ENCODE assay signal across 20 mouse cellular contexts in the genomic region with DNA sequence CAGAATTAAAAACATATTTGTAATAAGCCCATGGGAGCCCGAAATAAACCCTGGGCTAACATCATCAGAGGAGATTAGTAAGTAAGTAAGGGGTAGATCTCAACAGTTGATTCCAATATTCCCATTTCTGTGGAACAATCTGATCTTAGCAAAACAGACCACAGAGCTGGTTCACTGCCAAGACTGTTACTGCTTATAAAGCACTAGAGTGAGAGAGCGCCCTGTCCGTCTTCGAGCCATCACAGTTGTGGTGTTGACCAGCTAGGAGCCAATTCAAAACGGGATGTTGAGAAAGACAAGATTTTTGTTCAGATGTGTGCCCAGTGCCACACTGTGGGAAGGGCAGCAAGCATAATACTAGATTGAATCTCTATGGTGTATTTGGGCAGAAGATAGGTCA. TPM values are rescaled to one million over a fixed set of nuclear protein-coding genes. Genes with fewer than 3 reads are reported as not detected.
DNase-seq lines count a peak whose midpoint lies in the region; ATAC-seq and TF ChIP-seq lines count a peak whose summit lies in the region.
"Had no signal": no experiment of that assay in that cellular context is flagged by ENCODE, and none has a peak within 500 bp of the region (broad histone marks: within the 10 kb centered on the region; RNA-seq: fewer than 3 reads in every experiment).

No protein-coding gene starts in this region.

- peaks cover 85% of the 10 kb centered on the region for H3K36me3 ChIP-seq in kidney, embryonic 14.5 days (ENCODE audit: control insufficient read depth, insufficient read depth, low read length)
- peaks cover 92% of the 10 kb centered on the region for H3K36me3 ChIP-seq in limb, embryonic 14.5 days (ENCODE audit: control insufficient read depth, insufficient read depth, low read length)
- peaks cover 100% of the 10 kb centered on the region for H3K36me3 ChIP-seq in limb, embryonic 10.5 days

- no peaks in the 10 kb centered on the region for H3K27me3 ChIP-seq in kidney, embryonic 14.5 days (ENCODE audit: control insufficient read depth, insufficient read depth, low read length)
- H3K27me3 ChIP-seq in limb, embryonic 14.5 days (ENCODE audit: control insufficient read depth, insufficient read depth, low read length): no peaks in the 10 kb centered on the region
- H3K27me3 ChIP-seq in limb, embryonic 10.5 days (ENCODE audit: low read depth, poor library complexity, severe bottlenecking): no peaks in the 10 kb centered on the region
- H3K27me3 ChIP-seq: embryonic facial prominence, embryonic 15.5 days; heart, embryonic 13.5 days; midbrain, embryonic 13.5 days had no signal

- no peak overlapping the region for H3K27ac ChIP-seq in kidney, embryonic 14.5 days (ENCODE audit: low read depth, low read length)
- no peak overlapping the region for H3K27ac ChIP-seq in limb, embryonic 14.5 days (replicated peaks; ENCODE audit: low read depth, low read length)
- no peak overlapping the region for H3K27ac ChIP-seq in limb, embryonic 10.5 days
- H3K27ac ChIP-seq: embryonic facial prominence, embryonic 15.5 days; forebrain, embryonic 10.5 days; heart, embryonic 13.5 days; midbrain, embryonic 13.5 days had no signal

- no peaks in the 10 kb centered on the region for H3K4me1 ChIP-seq in kidney, embryonic 14.5 days (ENCODE audit: control insufficient read depth, insufficient read depth, low read length)
- H3K4me1 ChIP-seq in limb, embryonic 14.5 days (ENCODE audit: control insufficient read depth, insufficient read depth, low read length): no peaks in the 10 kb centered on the region
- no peaks in the 10 kb centered on the region for H3K4me1 ChIP-seq in limb, embryonic 10.5 days
- H3K4me1 ChIP-seq: embryonic facial prominence, embryonic 15.5 days; forebrain, embryonic 10.5 days; heart, embryonic 13.5 days; midbrain, embryonic 13.5 days had no signal

- peak; percentile 20 to 32 for DNase-seq in cerebellum, postnatal 10 days
- DNase-seq in cerebellum, postnatal 4 days (ENCODE audit: low spot score in 2 of 2): no peak
- DNase-seq in kidney, adult 9 months: peak; percentile 20
- DNase-seq in limb, embryonic 14.5 days (ENCODE audit: low spot score): peak; percentile 34
- DNase-seq in limb, embryonic 10.5 days (ENCODE audit: low spot score): no peak
- DNase-seq in skeletal muscle tissue, adult 2 months (ENCODE audit: low read depth, low spot score): peak; percentile 53
- DNase-seq: adrenal gland, postnatal 25 days; heart, postnatal 4 days; lung, adult 2 months; retina, postnatal 1 day; right cerebral cortex, postnatal 4 days; thymus, postnatal 25 days had no signal

- no peak overlapping the region for H3K9ac ChIP-seq in kidney, embryonic 14.5 days (ENCODE audit: low read depth, low read length)
- no peak overlapping the region for H3K9ac ChIP-seq in limb, embryonic 14.5 days (ENCODE audit: low read depth, low read length, severe bottlenecking)
- H3K9ac ChIP-seq: embryonic facial prominence, embryonic 15.5 days; heart, embryonic 13.5 days; midbrain, embryonic 13.5 days had no signal

- no peak for TF ChIP-seq POLR2A in limb, embryonic 14.5 days (IDR thresholded peaks at IDR 0.05; ENCODE audit: borderline replicate concordance, extremely low read depth, insufficient read depth, insufficient read length)

- 93% methylated on average over 5 of the region's 5 CpGs for WGBS in kidney, embryonic 14.5 days
- 74% methylated on average over 5 of the region's 5 CpGs for WGBS in limb, embryonic 14.5 days
- WGBS in limb, embryonic 10.5 days: 93% methylated on average over 5 of the region's 5 CpGs

- H3K4me3 ChIP-seq in kidney, embryonic 14.5 days (ENCODE audit: low read length): no peak overlapping the region
- H3K4me3 ChIP-seq in limb, embryonic 14.5 days (replicated peaks; ENCODE audit: low read length): no peak overlapping the region
- no peak overlapping the region for H3K4me3 ChIP-seq in limb, embryonic 10.5 days
- H3K4me3 ChIP-seq: embryonic facial prominence, embryonic 15.5 days; forebrain, embryonic 10.5 days; heart, embryonic 13.5 days; midbrain, embryonic 13.5 days had no signal

- no peak for ATAC-seq in kidney, embryonic 14.5 days (ENCODE audit: low FRiP score, low TSS enrichment)
- ATAC-seq in limb, embryonic 14.5 days (ENCODE audit: low FRiP score, low read depth): no peak
- ATAC-seq: hindbrain, embryonic 16.5 days; intestine, postnatal 0 days; midbrain, embryonic 13.5 days had no signal

- H3K9me3 ChIP-seq in kidney, embryonic 14.5 days (ENCODE audit: control insufficient read depth, low read length): no peaks in the 10 kb centered on the region
- H3K9me3 ChIP-seq in limb, embryonic 14.5 days (ENCODE audit: control insufficient read depth, low read length): no peaks in the 10 kb centered on the region
- no peaks in the 10 kb centered on the region for H3K9me3 ChIP-seq in limb, embryonic 10.5 days (replicated peaks)
- H3K9me3 ChIP-seq: embryonic facial prominence, embryonic 15.5 days; forebrain, embryonic 10.5 days; heart, embryonic 13.5 days; midbrain, embryonic 13.5 days had no signal

- no peak overlapping the region for H3K4me2 ChIP-seq in kidney, embryonic 14.5 days (replicated peaks; ENCODE audit: low read depth, low read length)
- no peak overlapping the region for H3K4me2 ChIP-seq in limb, embryonic 14.5 days (replicated peaks; ENCODE audit: low read depth, low read length, severe bottlenecking)
- H3K4me2 ChIP-seq: embryonic facial prominence, embryonic 15.5 days; heart, embryonic 13.5 days; liver, embryonic 11.5 days; midbrain, embryonic 13.5 days had no signal

RNA-seq across cellular contexts. Expression of gene Ttc19, which starts 49.9 kb away (rescaled TPM):
- 18.4 and 19.6 TPM in 2 replicates for polyA plus RNA-seq in kidney, embryonic 14.5 days (2014; fragmentation: Nextera tagmentation; extraction: Ambion mirVana)
- 16.7 and 17.2 TPM in 2 replicates for polyA plus RNA-seq in limb, embryonic 14.5 days (2012; rRNA removed)
- 16.7 and 18.8 TPM in 2 replicates for polyA plus RNA-seq in limb, embryonic 14.5 days (2014; fragmentation: Nextera tagmentation; extraction: Ambion mirVana)
- 17.4 and 18.8 TPM in 2 replicates for polyA plus RNA-seq in limb, embryonic 10.5 days (2016; fragmentation: Nextera tagmentation; extraction: Ambion mirVana)

RNA-seq across cellular contexts. Expression of gene Zswim7, which starts 50.0 kb away (rescaled TPM):
- polyA plus RNA-seq in kidney, embryonic 14.5 days (2014; fragmentation: Nextera tagmentation; extraction: Ambion mirVana): 24.0 and 30.5 TPM in 2 replicates
- 17.8 and 19.2 TPM in 2 replicates for polyA plus RNA-seq in limb, embryonic 14.5 days (2012; rRNA removed)
- polyA plus RNA-seq in limb, embryonic 14.5 days (2014; fragmentation: Nextera tagmentation; extraction: Ambion mirVana): 23.1 and 24.6 TPM in 2 replicates
- 17.9 TPM in 2 replicates for polyA plus RNA-seq in limb, embryonic 10.5 days (2016; fragmentation: Nextera tagmentation; extraction: Ambion mirVana)

Comparison
In these comparisons a context has a peak if more than half of its experiments do, and no peak if none do; other contexts are left out.
1. DNase-seq: peak in cerebellum, postnatal 10 days (2 of 2), kidney, adult 9 months (single experiment), limb, embryonic 14.5 days (single experiment) and skeletal muscle tissue, adult 2 months (single experiment); none in cerebellum, postnatal 4 days (0 of 2) and limb, embryonic 10.5 days (single experiment).